Mouse (Mus musculus) E14TG2a.4 (cell line): ENCODE measurements around the gene Tmem184a.

ENCODE experiments used
- H3K27me3 ChIP-seq: 2 replicates; pipeline ENCODE4 v1.6.1; 2014; ENCODE audit warnings: low read length, control low read depth; ENCODE audit not compliant: insufficient read depth
- H3K36me3 ChIP-seq: 2 replicates; pipeline ENCODE4 v1.6.1; 2014; ENCODE audit warnings: low read length, control low read depth; ENCODE audit not compliant: insufficient read depth
- H3K4me1 ChIP-seq: replicated peaks from 2 replicates; pipeline ENCODE4 v1.6.1; 2014; ENCODE audit warnings: low read depth, low read length, control low read depth
- H3K4me3 ChIP-seq: replicated peaks from 2 replicates; pipeline ENCODE4 v1.5.1; 2014; ENCODE audit warnings: mild to moderate bottlenecking, low read length
- H3K9me3 ChIP-seq: 2 replicates; pipeline ENCODE4 v1.6.1; 2014; ENCODE audit warnings: low read length, control low read depth
- CTCF ChIP-seq: conservative IDR thresholded peaks from 2 replicates; pipeline ENCODE4 v1.5.1; 2014; ENCODE audit warnings: low read length
- NANOG ChIP-seq: IDR thresholded peaks from 2 replicates; pipeline ENCODE4 v1.6.1; 2014; ENCODE audit warnings: borderline replicate concordance, low read length, mixed read lengths
- POU5F1 ChIP-seq: IDR thresholded peaks from 2 replicates; pipeline ENCODE4 v1.6.1; 2014; ENCODE audit warnings: low read length, borderline replicate concordance

The Tmem184a gene

DNA sequence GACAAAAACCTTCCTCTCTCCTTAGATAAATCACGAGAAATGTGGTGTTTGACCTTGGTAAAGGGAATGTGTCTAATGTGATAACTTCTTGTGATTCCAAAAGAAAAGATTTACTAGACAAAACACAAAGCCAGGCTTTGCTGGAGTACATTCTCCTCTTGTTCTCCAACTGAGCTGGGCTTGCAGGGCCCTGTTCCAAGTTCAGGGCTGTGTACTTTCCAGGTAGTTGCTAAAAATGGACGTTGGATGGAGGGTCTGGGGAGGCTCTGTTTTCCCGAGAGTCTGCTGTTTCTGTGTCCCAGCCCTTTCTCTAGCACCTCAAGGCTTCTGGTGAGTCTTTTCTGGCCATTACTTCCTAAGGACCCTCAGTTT is 26.8 kb downstream of the Tmem184a start:
- Histone ChIP-seq H3K4me1 (peaks cover 54% of the 10 kb centered on the region), H3K9me3 (peaks cover 6% of the 10 kb centered on the region), H3K36me3 (0 out of 2 replicates have a peak, but pooled peaks cover 4% of the 10 kb centered on the region), H3K4me3 (no peak overlapping the region), H3K27me3 (peaks cover 19% of the 10 kb centered on the region)
- TF ChIP-seq POU5F1 (no peak), CTCF (no peak), NANOG (no peak)

DNA sequence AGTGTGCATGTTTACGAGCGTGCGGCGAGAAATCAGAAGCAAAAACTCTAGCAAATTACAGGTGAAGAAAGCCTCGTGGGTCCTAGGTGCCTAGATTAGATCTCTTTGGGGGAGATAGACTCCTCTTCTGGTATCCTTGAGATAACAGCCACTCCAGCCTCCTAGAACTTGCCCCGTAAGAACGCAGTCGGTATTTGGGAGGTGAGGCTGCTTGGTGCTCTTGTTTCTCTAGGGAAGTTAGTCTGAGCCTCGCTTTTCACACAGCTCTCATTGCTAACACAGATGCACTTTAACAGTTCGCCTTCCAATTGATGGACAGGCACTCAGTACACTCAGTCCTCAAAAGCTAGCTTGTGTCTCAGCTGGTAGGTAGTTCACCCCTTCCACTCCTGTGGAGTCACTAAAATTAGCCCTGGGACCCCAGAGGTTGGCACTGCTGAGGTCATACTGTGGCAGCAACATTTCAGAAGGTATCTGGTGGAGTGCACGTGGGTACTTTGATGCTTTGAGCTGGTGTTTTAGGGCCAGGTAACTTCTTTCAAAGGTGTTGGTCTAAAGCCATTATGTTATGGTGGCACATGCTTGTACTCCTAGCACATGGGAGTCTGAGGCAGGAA is 27.4 kb downstream of the Tmem184a start:
- H3K4me3 ChIP-seq = peak overlapping the region; percentile 90
- H3K27me3 ChIP-seq = peaks cover 19% of the 10 kb centered on the region
- peaks cover 6% of the 10 kb centered on the region for H3K9me3 ChIP-seq
- no peak for TF ChIP-seq CTCF
- TF ChIP-seq POU5F1 = no peak
- TF ChIP-seq NANOG = no peak
- H3K36me3 ChIP-seq = 0 out of 2 replicates have a peak, but pooled peaks cover 4% of the 10 kb centered on the region
- peaks cover 54% of the 10 kb centered on the region for H3K4me1 ChIP-seq

DNA sequence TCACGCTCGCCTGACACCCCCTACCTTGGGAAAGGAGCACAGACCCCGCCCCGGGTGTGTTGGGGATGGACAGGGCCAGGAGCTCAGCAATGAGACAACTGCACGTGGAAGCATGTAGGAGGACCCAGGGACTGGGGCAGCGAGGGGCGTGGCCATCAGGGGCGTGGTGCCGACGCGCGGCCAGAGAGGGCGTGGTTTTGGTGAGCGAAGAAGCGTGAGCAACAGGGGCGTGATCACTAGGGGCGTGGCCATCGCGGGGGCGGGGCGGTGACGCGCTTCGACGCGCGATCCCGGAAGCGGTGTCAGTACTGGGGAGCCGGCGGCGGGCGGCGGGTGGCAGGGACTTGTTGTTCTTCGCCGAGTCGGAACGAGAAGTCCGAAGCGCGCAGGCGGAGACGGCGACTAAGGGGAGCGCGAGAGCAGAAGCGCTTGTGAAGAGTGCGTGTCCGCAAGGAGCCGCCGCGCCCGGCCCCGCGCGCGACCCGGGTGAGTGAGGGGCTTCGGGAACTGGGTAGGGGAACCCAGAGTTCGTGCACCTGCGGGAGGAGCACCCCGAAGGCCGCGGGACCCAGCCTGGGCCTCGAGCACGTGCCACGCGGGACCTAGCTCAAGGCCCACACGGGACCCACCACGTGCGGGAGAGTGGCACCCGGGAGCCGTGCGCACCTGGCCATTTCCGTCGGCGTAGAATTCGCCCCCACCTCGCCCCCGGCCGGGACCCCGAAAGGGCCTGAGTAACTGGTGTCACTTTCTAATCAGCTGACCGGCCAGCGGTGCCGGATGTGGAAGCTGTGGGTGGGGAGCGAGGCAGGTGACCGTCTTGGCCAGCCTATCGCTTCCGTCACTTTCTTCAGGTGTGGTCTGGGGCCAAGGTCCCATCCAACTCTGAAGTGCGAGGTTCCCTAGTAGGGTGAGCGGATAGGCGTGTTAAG is 28.2 kb downstream of the Tmem184a start, which contains the start of gene Mafk:
Mafk (plus strand) TSS at position 287 of the 932 bp plus-strand sequence.
- H3K4me1 ChIP-seq = peaks cover 46% of the 10 kb centered on the region
- 0 out of 2 replicates have a peak, but pooled peaks cover 4% of the 10 kb centered on the region for H3K36me3 ChIP-seq
- peaks cover 19% of the 10 kb centered on the region for H3K27me3 ChIP-seq
- peak within 1 kb of the TSS; percentile 90 for H3K4me3 ChIP-seq
- peaks cover 6% of the 10 kb centered on the region for H3K9me3 ChIP-seq
- TF ChIP-seq CTCF = no peak
- no peak for TF ChIP-seq NANOG

DNA sequence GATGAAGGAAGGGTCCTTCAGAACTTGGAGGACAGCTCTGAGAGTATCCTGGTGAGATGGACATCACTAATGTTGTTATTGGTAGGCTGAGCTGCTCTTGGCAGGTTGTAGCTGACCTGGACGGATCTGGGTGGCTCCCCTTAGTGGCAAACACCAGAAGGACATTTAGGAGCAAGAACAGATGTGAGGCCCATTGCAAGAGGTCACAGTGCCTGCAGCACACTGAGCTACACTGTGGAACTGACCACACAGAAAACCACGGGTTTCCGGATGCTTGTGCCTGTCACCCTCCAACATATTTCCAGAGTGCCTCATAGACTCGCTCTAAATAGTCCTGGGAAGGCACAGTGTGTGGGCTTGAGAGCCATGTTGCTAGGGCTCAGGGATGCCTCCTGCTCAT is 30.3 kb downstream of the Tmem184a start:
- Histone ChIP-seq H3K27me3 (peaks cover 19% of the 10 kb centered on the region), H3K4me1 (peaks cover 40% of the 10 kb centered on the region), H3K4me3 (no peak overlapping the region), H3K36me3 (0 out of 2 replicates have a peak, but pooled peaks cover 4% of the 10 kb centered on the region), H3K9me3 (peaks cover 6% of the 10 kb centered on the region)
- no peak for TF ChIP-seq NANOG
- no peak for TF ChIP-seq POU5F1
- TF ChIP-seq CTCF = no peak

DNA sequence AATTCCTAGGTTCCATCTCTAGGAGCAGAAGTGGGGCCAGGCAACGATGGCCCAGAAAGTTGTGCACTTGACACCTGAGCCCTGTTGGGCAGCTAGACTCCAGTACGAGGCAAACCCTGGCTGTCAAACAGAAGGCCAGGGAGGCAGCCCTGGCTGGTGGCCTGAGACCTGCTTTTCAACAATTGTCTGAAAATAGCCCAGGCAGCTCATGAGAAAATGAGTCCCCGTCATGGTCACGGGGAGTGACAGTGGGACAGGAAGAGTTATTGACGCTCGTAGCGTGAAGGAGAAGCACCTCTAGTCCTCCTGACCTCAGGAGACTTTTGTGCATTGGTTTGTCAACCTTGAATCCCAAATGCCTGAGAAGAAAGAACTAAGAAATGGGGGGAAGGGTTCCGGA is 38.3 kb downstream of the Tmem184a start:
- H3K27me3 ChIP-seq = no peaks in the 10 kb centered on the region
- no peaks in the 10 kb centered on the region for H3K9me3 ChIP-seq
- no peak for TF ChIP-seq CTCF
- TF ChIP-seq NANOG = no peak
- no peak for TF ChIP-seq POU5F1
- peaks cover 7% of the 10 kb centered on the region for H3K4me1 ChIP-seq
- no peaks in the 10 kb centered on the region for H3K36me3 ChIP-seq
- no peak overlapping the region for H3K4me3 ChIP-seq

DNA sequence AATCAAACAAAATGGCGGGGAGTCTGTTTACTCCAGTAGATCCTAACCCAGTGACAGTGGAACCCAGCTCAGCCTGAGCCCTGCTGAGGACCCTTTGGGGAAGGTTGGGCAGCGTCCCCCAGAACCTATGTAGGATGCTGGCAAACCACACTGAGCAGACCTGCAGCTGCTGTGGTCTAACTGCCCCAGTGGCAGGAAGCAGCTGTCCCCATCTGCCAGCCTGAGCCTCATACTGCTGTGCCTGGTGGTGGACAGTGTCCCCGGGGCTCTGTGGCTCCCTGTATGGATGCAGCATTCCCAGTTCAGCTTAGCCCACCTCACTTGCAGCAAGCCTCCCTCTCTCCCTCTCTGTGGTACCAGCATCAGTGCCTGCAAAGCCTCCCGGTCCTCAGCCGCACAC is 42.8 kb downstream of the Tmem184a start:
- no peak overlapping the region for H3K4me3 ChIP-seq
- no peak for TF ChIP-seq POU5F1
- TF ChIP-seq NANOG = no peak
- TF ChIP-seq CTCF = no peak
- H3K4me1 ChIP-seq = peaks cover 20% of the 10 kb centered on the region
- H3K27me3 ChIP-seq = no peaks in the 10 kb centered on the region
- H3K36me3 ChIP-seq = peaks cover 24% of the 10 kb centered on the region
- no peaks in the 10 kb centered on the region for H3K9me3 ChIP-seq

DNA sequence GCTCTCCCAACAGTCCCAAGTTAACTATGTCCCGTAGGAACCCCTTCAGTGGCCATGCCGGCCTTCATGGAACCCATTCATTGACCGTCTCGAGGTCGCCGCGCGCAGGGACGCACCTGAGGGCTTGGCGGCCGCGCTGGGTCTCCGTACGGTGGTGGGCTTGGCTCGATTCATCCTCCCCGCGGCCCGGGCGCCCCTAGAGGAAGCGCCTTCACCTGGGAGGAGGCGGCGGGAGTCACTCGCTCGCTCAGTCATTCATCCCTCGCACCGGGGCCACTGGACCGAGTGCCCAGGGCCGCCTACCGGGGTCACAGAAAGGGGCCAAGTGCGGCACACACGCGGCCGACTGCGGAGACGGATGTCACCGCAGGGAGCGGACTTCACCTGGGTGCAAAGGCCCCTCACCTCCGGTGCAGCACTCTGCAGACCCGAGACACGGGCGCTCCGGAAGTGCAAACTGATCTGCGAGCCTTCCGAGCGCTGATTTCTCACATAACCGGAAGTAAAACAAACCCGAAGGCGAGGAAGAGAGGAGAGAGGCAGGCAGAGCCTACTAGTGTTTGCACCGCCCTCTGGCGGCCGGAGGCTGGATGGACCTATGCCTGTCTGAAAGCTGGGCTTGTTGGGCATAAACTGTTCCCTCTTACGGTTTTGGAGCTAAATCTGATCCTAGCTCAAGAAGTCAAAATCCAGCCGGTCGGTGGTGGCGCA is 44.3 kb downstream of the Tmem184a start, which contains the start of gene Ints1:
Ints1 (minus strand) TSS at position 459 of the 711 bp plus-strand sequence.
- peaks cover 40% of the 10 kb centered on the region for H3K36me3 ChIP-seq
- H3K9me3 ChIP-seq = no peaks in the 10 kb centered on the region
- peak within 1 kb of the TSS; percentile 97 for H3K4me3 ChIP-seq
- H3K27me3 ChIP-seq = no peaks in the 10 kb centered on the region
- H3K4me1 ChIP-seq = peaks cover 25% of the 10 kb centered on the region
- TF ChIP-seq NANOG = no peak
- peak; percentile 80 for TF ChIP-seq CTCF

DNA sequence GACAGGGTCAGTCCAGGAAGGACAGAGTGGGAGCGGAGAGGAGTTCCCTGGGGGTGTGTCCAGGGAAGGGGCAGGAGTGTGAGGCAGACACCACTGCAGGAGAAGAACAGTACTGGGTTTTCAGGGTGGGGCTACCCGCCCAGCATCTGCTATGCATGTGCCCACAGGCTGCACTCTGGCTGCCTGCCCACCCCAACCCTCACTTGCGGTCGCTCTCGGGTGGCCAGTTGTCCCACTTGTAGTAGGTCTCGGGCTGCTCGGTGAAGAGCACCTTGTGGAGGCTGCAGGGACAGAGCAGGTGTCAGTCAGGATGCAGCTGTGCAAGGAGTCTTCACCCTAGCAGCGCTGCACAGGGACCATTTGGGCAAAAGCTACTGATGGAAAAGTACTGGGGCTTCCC is 51.5 kb downstream of the Tmem184a start:
- peaks cover 15% of the 10 kb centered on the region for H3K4me1 ChIP-seq
- TF ChIP-seq CTCF = no peak
- TF ChIP-seq NANOG = no peak
- no peak for TF ChIP-seq POU5F1

More for the DNA sequence above, 51.5 kb downstream of the Tmem184a start:
- no peaks in the 10 kb centered on the region for H3K27me3 ChIP-seq
- peaks cover 100% of the 10 kb centered on the region for H3K36me3 ChIP-seq
- no peak overlapping the region for H3K4me3 ChIP-seq
- no peaks in the 10 kb centered on the region for H3K9me3 ChIP-seq
